Mouse (Mus musculus) liver, embryonic 11.5 days (tissue): ENCODE measurements around the gene Dbnl. TPM values are rescaled to one million over a fixed set of nuclear protein-coding genes. Genes with fewer than 3 reads are reported as not detected.

Experiments used
- ATAC-seq: fragments of 200-750 bp; cut with Nextera tagmentation; replicated peaks from 2 replicates; pipeline ENCODE4 v1.8.0; 2017; ENCODE audit warnings: moderate number of reproducible peaks, mild to moderate bottlenecking, moderate TSS enrichment, moderate library complexity; ENCODE audit not compliant: low FRiP score
- DNase-seq: peaks from one replicate; pipeline ENCODE4 v3.0.0-alpha.2; 2017; ENCODE audit warnings: low spot score
- H3K27ac ChIP-seq: fragments of 300-500 bp; sonication (generic); 2 replicates; pipeline ENCODE4 v1.5.1; 2014; ENCODE audit warnings: mild to moderate bottlenecking, low read depth, low read length, control low read depth
- H3K27me3 ChIP-seq: fragments of 300-500 bp; sonication (generic); replicated peaks from 2 replicates; pipeline ENCODE4 v1.6.1; 2014; ENCODE audit warnings: low read length, mixed read lengths; ENCODE audit not compliant: control insufficient read depth, insufficient read depth
- H3K36me3 ChIP-seq: fragments of 300-500 bp; sonication (generic); 2 replicates; pipeline ENCODE4 v1.6.1; 2014; ENCODE audit warnings: mild to moderate bottlenecking, low read length, moderate library complexity, mixed read lengths; ENCODE audit not compliant: control insufficient read depth, insufficient read depth
- H3K4me1 ChIP-seq: fragments of 300-500 bp; sonication (generic); replicated peaks from 2 replicates; pipeline ENCODE4 v1.6.1; 2014; ENCODE audit warnings: low read length, mixed read lengths; ENCODE audit not compliant: control insufficient read depth, insufficient read depth
- H3K4me2 ChIP-seq: fragments of 300-500 bp; sonication (generic); 2 replicates; pipeline ENCODE4 v1.6.1; 2014; ENCODE audit warnings: mild to moderate bottlenecking, control low read depth, moderate library complexity
- H3K4me3 ChIP-seq: fragments of 300-500 bp; sonication (generic); 2 replicates; pipeline ENCODE4 v1.5.1; 2014; ENCODE audit warnings: low read depth, low read length, control low read depth
- H3K9ac ChIP-seq: fragments of 300-500 bp; sonication (generic); 2 replicates; pipeline ENCODE4 v1.6.1; 2014; ENCODE audit warnings: low read depth, low read length, control low read depth
- H3K9me3 ChIP-seq: fragments of 300-500 bp; sonication (generic); 2 replicates; pipeline ENCODE4 v1.6.1; 2016; ENCODE audit warnings: low read length, inconsistent platforms, mixed read lengths; ENCODE audit not compliant: control insufficient read depth
- WGBS: fragments of 180-500 bp; shearing (Covaris S2); extraction: QIAGEN DNeasy Blood & Tissue Kit; methylation state at CpG from one replicate; pipeline ENCODE4 v1.1.7; 2014; 5-methylcytosine and 5-hydroxymethylcytosine counted together
- polyA plus RNA-seq: library from polyadenylated mRNA; unstranded; fragments of >200 nt; fragmentation: Nextera tagmentation; extraction: Ambion mirVana; gene quantifications from 2 replicates; pipeline ENCODE4 v1.2.1, GENCODE M21; 2014

Dbnl gene
- polyA plus RNA-seq, 1 experiment from 2014 or later: 104 TPM

DNA sequence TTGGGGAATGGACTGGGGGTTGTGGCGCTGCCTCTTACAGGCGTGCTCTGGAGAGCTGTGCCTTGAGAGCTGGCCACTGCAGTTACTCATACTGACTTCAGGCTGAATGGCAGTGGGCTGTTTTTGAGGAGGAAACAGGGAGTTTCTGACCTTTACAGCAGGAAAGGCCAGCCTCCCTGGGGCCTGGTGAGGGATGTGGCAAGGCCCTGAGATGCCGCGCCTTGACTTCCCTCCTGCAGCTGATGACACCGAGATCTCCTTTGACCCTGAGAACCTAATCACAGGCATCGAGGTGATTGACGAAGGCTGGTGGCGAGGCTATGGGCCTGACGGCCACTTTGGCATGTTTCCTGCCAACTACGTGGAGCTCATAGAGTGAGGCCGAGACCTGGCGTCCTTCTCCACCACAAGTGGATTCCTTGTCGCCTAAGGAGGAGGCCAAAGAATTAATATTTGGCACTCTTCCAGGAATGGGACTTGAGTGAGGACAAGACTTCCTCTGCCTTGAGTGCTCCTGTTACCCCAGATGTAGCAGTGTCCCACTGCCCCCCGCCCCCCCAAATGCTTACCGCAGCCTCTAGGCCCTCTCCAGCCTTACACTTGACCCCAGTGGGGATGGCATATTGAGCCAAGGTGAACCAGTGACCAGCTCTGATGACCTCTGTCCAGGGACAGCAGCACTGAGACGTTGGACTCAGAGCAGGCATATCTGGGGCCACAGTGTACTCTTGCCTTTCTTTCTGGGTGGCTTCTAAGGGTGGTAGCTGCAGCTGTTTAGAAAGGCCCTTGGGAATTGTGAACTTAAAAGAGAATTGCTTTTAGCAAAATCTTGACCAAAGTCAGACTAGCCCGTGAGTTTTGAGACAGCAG is 11.6 kb downstream of the Dbnl start:
- H3K27me3 ChIP-seq: no peaks in the 10 kb centered on the region
- peaks cover 48% of the 10 kb centered on the region for H3K36me3 ChIP-seq
- DNase-seq: no peak
- no peak overlapping the region for H3K27ac ChIP-seq
- WGBS: 88% methylated on average over 17 of the region's 17 CpGs
- no peak overlapping the region for H3K9ac ChIP-seq
- H3K4me2 ChIP-seq: no peak overlapping the region
- H3K4me3 ChIP-seq: no peak overlapping the region
- no peak for ATAC-seq
- peaks cover 7% of the 10 kb centered on the region for H3K4me1 ChIP-seq
- no peaks in the 10 kb centered on the region for H3K9me3 ChIP-seq

DNA sequence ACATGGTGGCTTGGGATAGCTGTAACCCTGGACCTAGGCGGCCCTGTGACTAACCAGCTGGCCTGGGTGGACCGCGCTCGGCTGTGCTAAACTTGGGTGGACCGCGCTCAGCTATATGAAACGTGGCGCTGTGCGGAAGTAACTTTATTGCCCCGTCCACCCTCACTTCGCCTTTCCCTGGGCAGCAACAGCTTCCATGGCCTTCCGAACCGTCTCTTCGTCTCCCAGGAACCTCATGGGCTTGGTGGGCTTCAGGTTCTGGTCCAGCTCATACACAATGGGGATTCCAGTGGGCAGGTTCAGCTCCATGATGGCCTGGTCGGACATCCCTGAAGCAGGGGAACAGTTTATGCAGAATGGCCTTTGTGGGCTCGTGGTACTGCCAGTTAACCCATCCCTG is 13.2 kb downstream of the Dbnl start:
- no peak for ATAC-seq
- H3K4me1 ChIP-seq: peaks cover 7% of the 10 kb centered on the region
- no peak overlapping the region for H3K4me3 ChIP-seq
- H3K9me3 ChIP-seq: no peaks in the 10 kb centered on the region
- no peak for DNase-seq
- WGBS: 92% methylated on average over 16 of the region's 16 CpGs
- no peaks in the 10 kb centered on the region for H3K27me3 ChIP-seq
- peaks cover 36% of the 10 kb centered on the region for H3K36me3 ChIP-seq
- no peak overlapping the region for H3K9ac ChIP-seq
- no peak overlapping the region for H3K4me2 ChIP-seq
- no peak overlapping the region for H3K27ac ChIP-seq

DNA sequence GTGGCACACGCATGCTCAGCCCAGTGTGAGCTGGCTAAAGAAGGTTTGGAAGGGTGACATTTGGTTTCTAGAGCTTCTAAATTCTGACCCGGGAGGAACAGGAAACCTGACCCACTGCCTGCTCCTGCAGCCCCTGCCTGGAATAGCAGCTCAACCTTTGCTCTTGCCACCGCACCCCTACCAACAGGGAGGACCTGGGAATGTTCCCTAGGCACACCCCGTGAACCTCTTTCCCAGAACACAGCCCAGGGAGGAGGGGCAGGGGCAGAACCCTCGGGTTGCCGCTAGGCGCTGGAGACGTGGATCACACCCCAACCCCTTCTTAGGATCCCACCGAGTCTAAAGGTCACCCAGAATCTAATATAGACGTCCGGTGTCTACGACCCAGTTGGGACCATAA is 13.7 kb downstream of the Dbnl start:
- Histone ChIP-seq H3K4me3 (no peak overlapping the region), H3K36me3 (peaks cover 32% of the 10 kb centered on the region), H3K4me2 (no peak overlapping the region), H3K4me1 (peaks cover 7% of the 10 kb centered on the region), H3K27me3 (no peaks in the 10 kb centered on the region), H3K9ac (no peak overlapping the region), H3K9me3 (no peaks in the 10 kb centered on the region), H3K27ac (no peak overlapping the region)
- no peak for ATAC-seq
- DNase-seq: no peak
- 71% methylated on average over 12 of the region's 12 CpGs for WGBS

DNA sequence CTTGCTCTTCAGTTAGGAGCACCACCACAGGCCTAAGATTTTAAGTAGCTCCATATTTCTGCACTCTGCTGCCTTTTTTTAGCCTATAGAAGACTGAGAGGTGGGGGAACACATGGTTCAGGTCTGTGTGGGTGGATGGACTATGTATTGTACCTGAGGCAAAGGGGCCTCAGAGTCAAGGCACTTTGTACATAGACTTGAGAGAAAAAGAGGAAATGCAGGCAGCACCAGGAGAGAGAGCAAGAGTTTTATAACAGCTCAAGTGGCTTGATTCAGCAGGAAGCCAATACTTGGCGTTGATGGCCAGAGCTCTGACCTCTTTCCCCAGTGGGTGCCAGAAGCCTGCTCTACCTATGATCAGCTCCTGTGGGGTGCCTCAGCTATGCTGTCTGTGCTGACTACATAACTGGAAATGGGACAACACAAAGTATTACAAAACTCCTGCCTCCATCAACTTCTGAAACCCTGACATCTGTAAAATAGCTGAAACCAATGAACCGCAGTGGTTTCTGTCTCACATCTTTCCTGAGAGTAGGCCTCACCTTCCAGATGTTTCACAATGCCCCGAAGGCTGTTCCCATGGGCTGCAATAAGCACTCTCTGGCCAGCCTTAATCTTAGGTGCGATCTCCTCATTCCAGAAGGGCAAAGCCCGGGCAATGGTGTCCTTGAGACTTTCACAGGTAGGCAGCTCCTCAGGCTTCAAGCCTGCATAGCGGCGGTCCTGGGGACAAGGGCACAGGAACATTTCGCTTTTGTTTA is 14.3 kb downstream of the Dbnl start:
- H3K4me2 ChIP-seq: no peak overlapping the region

DNA sequence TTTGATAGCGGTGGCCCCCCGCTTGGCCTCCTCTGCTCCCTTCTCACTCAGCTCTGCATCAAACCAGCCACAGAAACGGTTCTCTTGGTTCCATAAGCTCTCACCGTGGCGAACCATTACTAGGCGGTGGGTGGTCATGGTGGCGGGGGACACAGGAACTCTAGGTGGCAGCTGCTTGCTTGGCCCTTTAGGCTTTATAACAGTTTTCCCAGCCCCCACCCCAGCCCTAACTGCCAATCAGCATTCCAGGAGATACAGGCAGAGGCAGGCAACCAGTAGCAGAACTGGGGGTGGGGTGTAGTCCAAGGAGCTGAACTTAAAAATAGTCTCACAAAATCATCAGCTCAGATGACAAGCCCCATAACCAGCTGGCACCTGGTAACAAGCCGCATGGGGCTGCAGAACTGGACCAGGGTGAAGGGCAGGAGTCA is 15.3 kb downstream of the Dbnl start, which contains the start of gene Pgam2:
TSS of gene Pgam2 (minus strand) at position 183 of the 431 bp plus-strand sequence.
- ATAC-seq: no peak
- 47% methylated on average over 8 of the region's 8 CpGs for WGBS

More for the DNA sequence above, 14.3 kb downstream of the Dbnl start:
- Histone ChIP-seq H3K9me3 (no peaks in the 10 kb centered on the region), H3K27me3 (no peaks in the 10 kb centered on the region), H3K4me1 (peaks cover 7% of the 10 kb centered on the region), H3K36me3 (peaks cover 26% of the 10 kb centered on the region), H3K9ac (no peak overlapping the region), H3K27ac (no peak overlapping the region), H3K4me3 (no peak overlapping the region)
- ATAC-seq (peak; percentile 27; the same call in 1 of the 2 replicates), DNase-seq (no peak)
- 60% methylated on average over 8 of the region's 8 CpGs for WGBS

DNA sequence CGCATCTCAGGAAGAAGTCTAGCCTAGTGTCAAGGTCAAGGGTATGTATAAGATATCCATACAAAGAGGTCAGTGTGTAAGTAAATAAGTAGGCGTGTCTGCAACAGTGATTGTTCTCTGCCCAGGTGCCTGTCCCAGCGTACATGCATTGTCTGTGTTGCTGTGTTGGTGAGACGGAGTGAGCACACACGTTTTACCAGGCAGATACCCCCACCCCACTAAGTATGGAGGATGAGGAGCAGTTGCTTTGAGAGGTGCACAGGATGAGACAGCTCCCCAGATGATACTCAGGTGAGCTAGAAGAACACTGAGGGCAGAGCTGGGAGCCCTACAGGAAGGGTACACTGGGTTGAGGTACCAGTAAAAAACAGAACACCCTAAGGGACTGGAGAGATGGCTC is 15.9 kb downstream of the Dbnl start:
- Histone ChIP-seq H3K4me3 (no peak overlapping the region), H3K36me3 (peaks cover 15% of the 10 kb centered on the region; the same call in 1 of the 2 replicates), H3K9ac (no peak overlapping the region), H3K4me2 (no peak overlapping the region), H3K4me1 (peaks cover 7% of the 10 kb centered on the region), H3K27me3 (no peaks in the 10 kb centered on the region), H3K27ac (no peak overlapping the region), H3K9me3 (no peaks in the 10 kb centered on the region)
- ATAC-seq (no peak), DNase-seq (no peak)
- 76% methylated on average over 5 of the region's 5 CpGs for WGBS

More for the DNA sequence above, 15.3 kb downstream of the Dbnl start, which contains the start of gene Pgam2:
- no peak for DNase-seq
- Histone ChIP-seq H3K4me3 (no peak within 1 kb of the TSS), H3K9me3 (no peaks in the 10 kb centered on the region), H3K27me3 (no peaks in the 10 kb centered on the region), H3K27ac (no peak within 1 kb of the TSS), H3K36me3 (peaks cover 20% of the 10 kb centered on the region; the same call in 1 of the 2 replicates), H3K4me2 (no peak within 1 kb of the TSS), H3K9ac (no peak within 1 kb of the TSS), H3K4me1 (peaks cover 7% of the 10 kb centered on the region)

DNA sequence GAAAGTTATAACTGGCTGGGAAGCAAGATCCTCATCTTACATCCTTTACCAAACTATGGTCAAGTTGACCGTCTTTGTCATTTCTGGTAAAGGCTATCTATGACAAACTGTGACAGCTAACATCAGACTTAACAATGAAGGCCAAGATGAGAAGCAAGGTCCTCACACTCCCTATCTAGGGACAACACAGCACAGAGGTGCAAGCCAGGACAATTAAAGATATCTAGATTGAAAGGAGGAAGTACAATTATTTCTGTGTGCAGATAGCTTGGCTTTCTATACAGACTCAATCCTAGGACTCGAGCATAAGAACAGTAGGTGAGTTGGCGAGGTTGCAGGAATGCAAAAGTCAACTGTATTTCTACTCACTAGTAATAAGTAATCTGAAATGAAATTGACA is 17.4 kb downstream of the Dbnl start:
- H3K4me1 ChIP-seq: peaks cover 7% of the 10 kb centered on the region
- no peak overlapping the region for H3K9ac ChIP-seq
- no peak for ATAC-seq
- H3K27ac ChIP-seq: no peak overlapping the region
- H3K36me3 ChIP-seq: peaks cover 5% of the 10 kb centered on the region; the same call in 1 of the 2 replicates
- no peak overlapping the region for H3K4me3 ChIP-seq
- H3K27me3 ChIP-seq: no peaks in the 10 kb centered on the region
- 51% methylated on average over 3 of the region's 3 CpGs for WGBS
- H3K4me2 ChIP-seq: no peak overlapping the region
- no peak for DNase-seq
- H3K9me3 ChIP-seq: no peaks in the 10 kb centered on the region

DNA sequence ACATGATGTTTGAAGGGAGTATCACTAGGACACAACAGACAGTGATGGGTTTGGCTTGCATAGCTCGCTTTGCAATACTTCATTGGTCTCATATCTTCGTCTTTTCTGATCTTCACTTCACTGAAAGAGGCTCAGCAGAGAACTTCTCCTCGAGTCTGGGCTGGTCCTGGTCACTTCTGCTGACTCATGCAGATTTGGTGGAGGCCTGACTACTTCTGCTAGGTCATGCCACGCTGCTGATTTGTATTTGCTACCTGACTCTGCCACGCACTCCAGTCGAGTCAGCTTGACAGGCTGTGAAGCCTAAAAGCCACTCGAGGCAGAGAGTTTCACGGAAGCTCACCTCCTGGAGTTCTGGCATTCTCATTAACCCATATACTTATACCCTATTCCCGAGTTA is 19.7 kb downstream of the Dbnl start:
- Histone ChIP-seq H3K4me2 (no peak overlapping the region), H3K27me3 (no peaks in the 10 kb centered on the region), H3K9ac (no peak overlapping the region), H3K4me3 (no peak overlapping the region), H3K27ac (no peak overlapping the region), H3K36me3 (no peaks in the 10 kb centered on the region), H3K9me3 (no peaks in the 10 kb centered on the region), H3K4me1 (peaks cover 7% of the 10 kb centered on the region)
- no peak for ATAC-seq
- 81% methylated on average over 9 of the region's 9 CpGs for WGBS
- DNase-seq: no peak
